Mouse (Mus musculus) neural tube, embryonic 10.5 days (tissue): ENCODE data around the gene Zkscan17.

Experiments used
- DNase-seq: peaks from one replicate; pipeline ENCODE4 v3.0.0-alpha.2; 2017; ENCODE audit warnings: low spot score; ENCODE audit errors: extremely low spot score

The Zkscan17 gene

DNA sequence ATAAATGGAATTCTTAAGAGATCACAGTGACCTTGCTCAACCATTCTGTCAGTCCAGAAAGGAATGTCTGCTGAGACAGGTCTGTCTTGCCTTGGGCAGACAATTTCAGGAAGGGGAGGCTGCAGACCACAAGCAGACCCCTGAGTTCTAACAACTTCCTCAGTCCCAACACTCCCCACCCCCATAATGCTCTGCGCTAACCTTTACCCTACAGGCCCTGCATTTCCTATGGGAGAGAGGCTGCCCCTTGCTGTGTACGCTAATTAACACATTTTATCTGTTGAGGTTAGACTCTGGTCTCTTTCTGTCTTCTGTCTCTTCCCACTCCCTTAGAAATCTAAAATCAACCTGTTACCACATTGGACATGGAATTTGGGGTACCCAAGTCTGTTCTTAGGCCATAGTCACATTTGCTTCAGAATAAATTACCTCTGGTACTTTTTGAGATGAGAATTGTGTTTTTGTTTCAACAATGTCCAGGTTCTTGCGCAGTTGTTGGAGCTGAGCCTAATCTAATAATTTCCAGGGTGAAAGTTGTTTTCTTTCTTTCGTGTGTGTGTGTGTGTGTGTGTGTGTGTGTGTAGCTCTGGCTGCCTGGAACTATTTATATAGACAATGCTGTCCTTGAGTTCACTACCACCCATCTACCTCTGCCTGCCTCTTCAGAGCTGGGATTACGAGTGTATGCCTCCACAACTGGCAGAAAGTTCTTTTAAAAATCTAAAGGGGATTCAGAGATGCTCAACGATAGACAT, 6.6 kb downstream of the Zkscan17 start:
- DNase-seq: no peak

DNA sequence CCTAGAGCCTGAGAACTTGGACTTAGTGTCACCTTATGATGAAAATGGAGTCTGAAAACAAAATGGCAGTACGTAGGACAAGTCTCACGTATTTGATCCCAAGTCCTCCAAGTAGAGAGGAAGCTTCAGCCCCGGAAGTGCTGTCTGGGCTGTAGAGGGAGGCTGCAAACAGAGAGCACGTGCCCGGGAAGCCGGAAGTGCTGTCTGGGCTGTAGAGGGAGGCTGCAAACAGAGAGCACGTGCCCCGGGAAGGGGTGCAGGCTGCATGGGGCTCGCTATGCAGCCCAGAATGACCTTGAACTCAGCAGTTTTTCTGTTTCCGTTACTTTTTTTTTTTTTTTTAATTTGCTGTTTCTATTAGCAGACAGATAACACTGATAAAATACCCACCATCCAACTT, 8.3 kb downstream of the Zkscan17 start:
- DNase-seq: no peak

DNA sequence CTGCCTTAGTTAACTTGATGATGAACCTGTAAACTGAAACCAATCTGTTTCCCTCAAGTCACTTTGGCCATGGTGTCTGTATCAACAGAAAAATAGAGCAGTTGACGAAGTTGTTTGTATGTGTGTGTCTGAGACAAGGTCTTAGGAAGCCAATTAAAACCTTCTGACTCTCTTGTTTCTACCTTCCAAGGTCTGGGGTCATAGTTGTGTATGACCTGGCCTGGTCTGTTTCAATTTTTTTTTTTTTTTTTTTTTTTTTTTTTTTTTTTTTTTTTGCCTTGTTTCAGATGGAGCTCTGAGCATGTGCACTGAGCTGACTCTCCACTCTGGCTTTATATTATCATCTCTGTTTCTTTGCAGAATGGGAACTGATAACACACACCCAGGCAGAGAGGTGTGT, 9.1 kb downstream of the Zkscan17 start:
- no peak for DNase-seq

DNA sequence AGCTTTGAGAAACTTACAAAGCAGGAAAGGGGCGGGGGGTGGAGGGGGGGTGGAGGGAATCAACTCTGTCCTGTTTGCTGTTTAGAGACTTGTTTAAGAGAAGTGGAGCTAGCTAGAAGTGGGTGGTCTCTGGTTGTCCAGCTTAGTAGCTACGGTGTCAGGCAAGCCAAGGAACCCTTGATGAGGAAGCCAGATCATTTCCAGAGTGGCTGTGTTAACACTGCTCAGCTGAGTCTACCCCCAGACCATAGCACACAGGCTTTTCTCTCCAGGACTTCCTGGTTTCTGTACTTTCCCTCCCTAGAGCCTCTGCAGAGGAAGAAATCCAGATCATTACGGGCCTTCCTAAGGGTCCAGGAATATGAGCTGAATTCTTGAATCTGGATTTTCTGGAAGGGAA, 11.8 kb downstream of the Zkscan17 start:
- DNase-seq: no peak

DNA sequence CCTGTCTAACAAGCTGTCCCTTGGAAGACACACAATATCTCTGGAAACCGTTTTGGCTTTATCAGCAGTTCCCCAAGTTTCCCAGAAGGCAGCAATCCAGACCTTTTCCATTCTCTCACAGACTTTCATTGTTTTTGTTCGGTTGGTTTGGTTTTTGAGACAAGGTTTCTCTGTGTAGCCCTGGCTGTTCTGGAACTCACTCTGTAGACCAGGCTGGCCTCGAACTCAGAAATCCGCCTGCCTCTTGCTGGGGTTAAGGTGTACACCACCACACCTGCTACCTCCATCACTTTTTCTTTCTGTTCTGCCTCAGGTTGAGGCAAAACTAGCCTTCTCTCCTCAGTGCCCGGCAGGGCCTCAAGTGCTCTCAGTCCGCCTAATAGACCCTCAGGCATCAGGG, 12.2 kb downstream of the Zkscan17 start:
- no peak for DNase-seq

DNA sequence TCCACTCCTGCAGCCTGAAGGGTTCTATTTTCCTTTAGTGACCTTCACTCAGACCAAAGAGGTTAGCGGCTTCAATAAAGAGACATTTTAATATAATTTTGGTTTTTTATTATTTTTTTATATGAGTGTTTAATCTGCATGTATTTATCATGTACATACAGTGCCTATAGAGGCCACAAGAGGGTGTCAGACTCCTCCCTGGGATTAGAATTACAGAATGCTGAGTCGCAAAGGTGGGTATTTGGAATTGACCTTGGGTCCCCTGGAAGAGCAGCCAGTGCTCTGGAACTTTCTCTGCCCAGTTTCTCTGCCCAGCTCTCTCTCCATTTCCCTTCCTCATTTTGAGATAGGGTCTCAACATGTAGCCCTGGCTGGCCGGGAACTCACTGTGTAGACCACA, 13.0 kb downstream of the Zkscan17 start:
- DNase-seq: no peak

DNA sequence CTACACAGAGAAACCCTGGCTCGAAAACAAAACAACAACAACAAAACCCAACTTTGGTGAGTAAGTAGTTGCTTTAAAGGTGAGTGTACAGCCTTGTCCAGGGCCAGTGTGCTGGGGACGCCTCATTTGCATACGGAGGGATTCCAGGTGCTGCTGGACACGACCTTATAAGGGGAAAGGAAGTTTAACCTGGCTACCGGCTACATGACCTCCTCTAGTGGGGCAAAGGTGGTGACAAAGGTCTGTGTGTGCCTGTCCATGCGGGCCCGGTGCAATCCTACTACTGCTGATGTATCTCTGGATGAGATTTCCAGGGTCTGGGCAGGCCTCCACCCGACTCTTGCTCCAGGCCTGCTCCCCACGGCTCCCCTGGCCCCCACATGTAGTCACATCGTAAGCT, 13.8 kb downstream of the Zkscan17 start:
- no peak for DNase-seq

DNA sequence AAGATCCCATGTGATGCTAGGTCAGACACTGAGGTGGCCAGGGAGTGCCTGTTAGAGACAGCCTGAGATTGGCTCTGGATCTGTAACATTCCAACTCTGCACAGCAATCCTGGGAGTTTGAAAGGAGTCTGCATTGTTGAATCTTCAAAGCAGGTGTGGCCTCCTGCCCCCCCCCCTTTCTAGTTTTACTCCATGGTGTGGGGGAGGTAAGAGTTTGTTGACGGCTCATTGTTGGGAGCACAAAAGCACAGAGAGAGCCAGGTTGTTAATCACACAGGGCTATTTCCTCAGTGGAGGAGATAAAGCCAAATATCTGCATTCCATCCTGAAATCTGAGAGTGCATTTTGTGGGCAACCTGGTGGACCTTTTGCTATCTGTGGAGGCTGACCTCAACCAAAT, 15.0 kb downstream of the Zkscan17 start:
- DNase-seq: no peak

DNA sequence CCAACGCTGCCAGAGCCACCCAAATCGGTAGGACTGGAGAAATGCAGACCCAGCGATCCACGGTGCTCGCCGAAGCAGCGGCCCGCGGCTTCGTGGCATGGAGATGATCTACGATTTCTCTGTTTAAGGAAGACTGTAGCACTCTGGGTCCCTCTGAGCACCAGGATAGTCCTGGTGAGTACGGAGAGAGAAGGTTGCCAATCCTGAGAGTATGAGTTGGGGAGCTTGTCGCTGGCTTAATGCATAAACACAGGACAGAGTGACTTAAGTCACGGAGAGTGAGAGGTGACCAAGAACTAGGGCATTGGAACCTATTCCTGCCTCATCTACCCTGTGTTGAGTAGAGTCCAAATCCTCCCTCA, 19.9 kb downstream of the Zkscan17 start:
- DNase-seq: no peak

DNA sequence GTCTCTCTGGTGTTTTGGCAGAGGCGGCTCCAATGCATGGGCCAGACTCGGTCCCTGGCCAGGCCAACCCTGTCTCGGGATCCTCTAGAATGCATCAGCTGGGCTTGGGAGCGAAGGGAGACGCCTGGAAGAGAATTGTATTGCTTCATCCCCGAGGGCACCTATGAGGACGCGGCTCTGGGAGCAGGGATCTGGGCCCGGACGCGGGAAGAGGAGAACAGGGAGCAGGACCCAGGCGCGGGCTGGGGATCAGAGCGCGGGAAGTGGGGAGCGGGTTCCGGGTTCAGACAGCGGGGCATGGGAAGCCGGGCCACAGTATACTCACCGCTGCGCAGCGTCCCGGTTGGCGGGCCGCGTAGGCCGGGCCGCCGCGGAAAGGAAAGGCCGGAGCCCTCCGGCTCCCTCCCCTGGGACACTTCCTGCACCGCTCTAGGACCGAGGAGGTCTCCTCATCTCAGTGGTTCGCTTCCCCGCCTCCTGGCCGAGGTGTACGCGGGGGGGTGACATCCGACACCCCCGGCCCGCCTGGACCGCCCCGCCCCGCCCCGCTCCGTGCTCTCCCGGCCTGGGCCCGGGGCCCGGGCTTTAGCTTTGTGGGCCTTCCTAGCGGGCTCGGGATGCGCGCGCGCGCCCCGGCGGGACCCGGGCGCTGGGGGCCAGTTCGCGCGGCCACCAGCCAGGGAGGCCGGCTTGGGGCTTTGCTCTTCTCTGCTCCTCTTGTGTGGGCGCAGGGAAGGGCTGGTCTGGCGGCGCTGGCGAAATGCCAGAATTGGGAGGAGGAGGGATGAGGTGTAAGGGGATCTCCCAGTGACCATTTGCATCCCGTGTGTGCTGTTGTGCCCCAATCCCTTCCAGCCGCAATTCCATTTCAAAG, 20.5 kb downstream of the Zkscan17 start:
- peak; percentile 92 for DNase-seq

DNA sequence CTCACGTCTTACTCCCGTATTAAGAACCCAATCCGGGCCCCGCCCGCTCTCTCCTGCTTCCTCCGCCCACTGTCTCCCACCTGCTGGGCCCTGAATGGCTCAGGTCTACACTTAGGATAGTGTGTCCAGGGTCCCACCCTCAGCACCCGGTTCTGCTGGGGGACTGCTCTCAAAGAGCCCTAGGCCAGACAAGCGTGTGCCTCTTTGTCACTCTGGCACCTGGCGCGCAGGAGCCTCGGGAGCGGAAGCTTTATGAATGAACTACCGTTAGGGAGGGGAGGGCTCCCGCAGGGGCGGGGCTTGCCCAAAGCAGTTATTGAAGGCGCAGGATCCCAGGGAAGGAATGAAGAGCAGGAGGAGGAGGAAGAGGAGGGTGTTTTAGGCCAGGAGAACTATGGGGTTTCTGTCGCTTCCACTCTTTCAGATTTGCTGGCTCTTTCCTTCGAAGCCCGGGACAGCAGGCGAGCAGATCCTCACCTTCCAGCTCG, 21.2 kb downstream of the Zkscan17 start:
- peak; percentile 70 for DNase-seq

DNA sequence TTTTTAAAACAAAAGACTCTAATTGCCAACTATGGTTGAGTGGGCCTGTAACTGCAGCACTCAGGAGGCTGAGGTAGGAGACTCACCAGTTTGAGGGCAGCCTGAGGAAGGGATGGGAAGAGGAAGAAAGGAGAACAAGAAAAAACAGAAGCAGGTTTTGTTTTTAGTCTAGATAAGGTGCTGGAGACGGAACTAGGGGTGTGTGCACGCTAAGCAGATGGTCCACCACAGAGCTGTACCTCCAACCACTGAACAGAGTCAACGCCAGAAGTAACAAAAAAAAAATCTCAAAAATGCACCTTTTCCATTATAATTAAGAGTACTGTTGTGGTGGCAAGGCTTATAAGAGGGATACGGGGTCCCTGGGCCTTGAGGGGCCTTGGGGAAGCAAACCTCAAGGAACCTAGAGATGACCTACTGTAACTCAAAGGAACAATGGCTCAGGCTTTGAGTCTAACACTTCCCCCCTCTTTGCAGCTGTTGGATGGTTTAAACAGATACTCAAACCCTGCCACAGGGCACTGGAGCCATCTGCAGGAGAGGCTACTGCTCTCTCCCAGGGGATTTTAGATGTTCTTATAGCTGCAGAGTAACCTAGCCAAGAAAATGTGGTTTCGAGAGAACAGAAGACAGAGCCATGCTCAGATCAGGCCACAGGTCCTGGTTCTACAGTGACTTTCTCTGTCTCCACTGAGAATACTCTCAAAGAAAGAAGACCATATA, 24.4 kb downstream of the Zkscan17 start:
- no peak for DNase-seq

DNA sequence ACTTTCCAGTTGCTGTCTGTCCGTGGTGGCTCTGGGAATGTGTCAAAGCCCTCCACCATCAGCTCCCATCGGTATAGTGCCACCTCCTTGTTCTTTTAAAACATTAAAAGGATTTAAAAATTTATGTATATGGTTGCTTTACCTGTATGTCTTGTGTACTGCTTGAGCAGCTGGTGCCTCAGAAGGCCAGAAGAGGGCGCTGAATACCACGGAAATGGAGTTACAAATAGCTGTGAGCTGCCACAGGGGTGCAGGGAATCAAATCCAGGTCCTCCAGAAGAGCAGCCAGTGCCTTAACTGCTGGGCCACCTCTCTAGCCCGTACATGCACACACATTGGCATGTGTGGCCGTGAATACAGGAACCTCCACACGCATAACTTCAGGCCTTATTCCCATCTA, 28.8 kb downstream of the Zkscan17 start:
- no peak for DNase-seq

DNA sequence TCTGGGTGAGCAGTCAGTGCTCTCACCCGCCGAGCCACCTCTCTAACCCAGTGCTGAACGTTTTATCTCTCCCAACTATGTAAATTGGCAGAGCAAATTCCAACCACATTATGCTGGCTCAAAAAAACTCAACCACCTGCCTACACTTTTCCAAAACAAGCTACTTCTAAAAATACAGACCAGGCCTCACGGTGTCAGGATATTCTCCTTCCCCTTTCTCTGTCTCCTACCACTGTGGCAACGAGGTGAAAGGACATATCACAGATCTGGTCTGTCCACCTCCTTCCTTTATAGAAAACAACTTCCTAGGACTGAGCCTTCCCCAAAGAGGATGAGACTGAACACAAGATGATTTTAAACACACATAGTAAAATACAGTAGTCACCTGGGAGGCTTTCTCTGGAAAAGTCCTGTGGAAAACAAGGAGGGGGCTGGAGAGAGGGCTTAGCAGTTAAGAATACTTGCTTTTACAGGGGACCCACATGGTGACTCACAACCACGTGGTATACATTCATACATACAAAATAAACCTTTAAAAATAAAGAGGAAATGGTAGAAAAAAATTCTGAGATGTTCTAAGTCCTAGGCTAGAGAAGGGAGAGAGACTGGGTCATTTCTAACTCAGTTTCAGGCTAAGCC, 29.8 kb downstream of the Zkscan17 start:
- no peak for DNase-seq

DNA sequence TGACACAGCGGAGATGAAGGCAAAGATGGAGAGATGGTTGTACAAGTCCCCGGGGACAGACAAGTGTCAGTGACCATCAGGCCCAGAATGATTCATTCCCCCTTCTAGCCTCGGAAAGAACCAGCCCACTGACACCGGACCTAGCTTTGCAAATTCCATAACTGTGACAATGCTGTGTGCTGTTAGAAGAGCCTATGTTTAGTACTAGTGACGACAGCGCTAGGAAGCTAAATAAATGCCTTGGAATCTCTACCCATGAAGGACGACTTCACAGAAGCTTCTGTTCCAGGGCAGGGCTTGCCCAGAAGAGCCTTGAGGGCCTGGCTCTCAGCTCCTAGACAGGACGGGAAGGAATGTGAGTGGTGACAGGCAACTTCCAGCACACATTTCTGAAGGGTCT, 40.3 kb downstream of the Zkscan17 start:
- DNase-seq: no peak

DNA sequence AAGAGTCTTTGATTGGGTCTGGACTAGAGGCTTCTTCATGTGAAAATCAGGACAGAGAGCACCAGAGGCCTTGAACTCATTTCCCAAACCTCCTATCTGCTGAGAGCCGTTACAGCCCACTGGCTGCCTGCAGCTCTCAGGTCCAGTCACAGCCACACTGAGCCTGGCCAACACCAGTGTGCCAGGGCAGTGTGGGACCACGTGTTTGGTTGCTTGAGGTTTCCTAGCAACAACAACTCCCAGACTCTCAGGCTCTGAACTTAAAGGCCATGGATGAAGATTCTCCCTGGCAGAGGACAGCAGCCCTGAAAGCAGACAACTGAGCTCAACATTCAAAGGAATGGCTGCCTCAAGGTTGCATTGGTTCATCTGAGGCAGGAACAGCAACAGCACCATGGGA, 40.9 kb downstream of the Zkscan17 start:
- no peak for DNase-seq

DNA sequence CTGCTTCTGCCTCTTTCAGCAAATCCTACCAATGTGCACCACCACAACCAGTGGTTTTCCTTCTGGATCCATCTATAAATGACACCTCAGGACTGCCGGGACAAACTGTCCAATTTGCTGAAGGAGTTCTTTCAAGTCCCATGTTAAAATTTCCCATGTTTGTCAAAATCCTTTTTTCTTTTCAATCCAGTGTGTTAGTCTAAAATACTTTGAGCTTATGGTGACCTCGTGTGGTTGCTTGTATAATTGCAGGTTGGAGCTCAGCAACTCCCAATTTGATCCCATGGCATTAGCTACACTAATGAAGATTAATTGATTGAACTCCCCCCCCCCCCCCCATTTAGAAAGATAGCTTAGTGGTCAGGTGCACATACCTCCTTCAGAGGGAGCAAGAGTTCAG, 43.3 kb downstream of the Zkscan17 start:
- DNase-seq: peak; percentile 53

DNA sequence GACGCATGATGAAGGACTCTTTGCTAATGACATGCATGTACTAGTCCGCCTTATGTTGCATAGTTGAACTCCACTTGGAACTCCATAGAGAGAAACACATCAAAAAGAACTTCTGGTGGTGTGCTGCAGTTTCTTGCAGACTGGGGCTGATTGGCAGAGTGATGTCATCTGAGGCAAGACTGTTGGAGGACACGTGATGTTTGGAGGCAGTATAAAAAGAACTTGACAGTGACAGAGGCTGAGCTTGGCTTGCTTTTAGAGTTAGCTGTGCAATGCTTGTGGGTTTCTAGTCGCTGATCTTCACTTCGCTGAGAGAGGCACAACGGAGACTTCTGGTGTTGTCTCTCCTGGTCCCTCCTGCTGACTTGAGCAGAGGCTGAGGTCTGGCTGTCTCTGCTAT, 49.3 kb downstream of the Zkscan17 start:
- no peak for DNase-seq

DNA sequence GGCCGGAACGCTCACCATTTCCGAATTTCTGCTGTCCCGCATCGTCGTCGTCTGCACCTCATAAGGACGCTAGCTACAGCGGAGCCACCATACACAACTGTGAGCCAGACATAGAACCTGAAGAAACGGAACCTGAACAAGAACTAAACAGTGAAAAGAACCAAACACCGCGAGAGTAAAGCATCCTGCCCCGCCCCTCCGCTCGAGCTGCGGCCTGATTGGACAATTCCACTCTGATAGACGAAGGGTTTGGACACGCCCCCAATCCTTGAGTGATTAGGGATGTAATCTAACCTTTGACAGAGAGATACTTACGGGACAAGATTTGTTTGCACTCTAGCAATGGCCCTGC, 54.2 kb downstream of the Zkscan17 start, which contains the start of gene Zfp867:
Gene Zfp867, minus strand, starts transcription at position 149 of the 352 bp plus-strand sequence.
- DNase-seq: peak; percentile 90

DNA sequence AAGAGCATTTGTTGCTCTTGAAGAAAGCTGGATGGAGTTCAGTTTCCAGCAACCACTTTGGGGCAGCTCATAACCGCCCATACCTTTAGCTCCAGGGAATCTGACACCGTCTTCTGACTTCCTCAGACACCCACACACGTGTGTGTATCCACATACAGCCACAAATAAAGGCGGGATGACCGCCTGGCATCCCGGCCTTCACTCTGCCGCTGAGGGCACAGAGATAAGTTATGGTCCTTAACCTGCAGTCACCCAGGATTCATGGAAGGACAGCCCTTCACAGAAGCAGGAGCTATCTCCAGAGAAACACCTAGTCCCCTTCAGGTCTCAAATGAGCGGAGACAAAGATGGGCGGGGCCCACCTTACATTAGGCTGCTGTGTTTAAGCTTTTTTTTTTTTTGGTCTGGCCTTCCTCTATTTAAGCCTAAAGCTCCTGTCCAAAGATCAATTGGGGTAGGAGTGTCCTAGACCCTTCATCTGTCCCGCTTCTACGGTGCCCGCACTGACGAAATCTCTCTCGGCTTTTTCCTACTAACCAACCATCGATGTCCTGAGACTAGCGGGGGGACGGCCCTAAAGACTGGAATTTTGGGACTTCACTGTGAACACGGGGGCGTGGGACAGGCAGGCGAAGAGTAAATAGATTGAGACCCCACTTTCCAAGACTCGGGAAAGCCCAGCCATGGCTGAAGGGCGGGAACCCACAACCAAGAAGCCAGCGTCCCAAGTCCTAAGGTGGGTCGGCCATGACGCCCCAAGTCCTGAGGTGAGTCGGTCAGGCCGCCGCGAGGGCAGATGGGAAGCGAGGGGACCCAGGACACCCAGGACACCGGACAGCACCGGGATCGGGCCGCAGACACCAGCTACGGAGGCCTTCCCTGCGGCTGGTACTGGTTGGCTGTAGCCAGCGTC, 54.9 kb downstream of the Zkscan17 start:
- DNase-seq: no peak
